Mouse (Mus musculus) liver, embryonic 11.5 days (tissue): ENCODE results near the gene Phb. TPM values are rescaled to one million over a fixed set of nuclear protein-coding genes. Genes with fewer than 3 reads are reported as not detected.

ENCODE experiments used
- ATAC-seq: fragments of 200-750 bp; cut with Nextera tagmentation; replicated peaks from 2 replicates; pipeline ENCODE4 v1.8.0; 2017; ENCODE audit warnings: moderate number of reproducible peaks, mild to moderate bottlenecking, moderate TSS enrichment, moderate library complexity; ENCODE audit not compliant: low FRiP score
- DNase-seq: peaks from one replicate; pipeline ENCODE4 v3.0.0-alpha.2; 2017; ENCODE audit warnings: low spot score
- H3K27ac ChIP-seq: fragments of 300-500 bp; sonication (generic); 2 replicates; pipeline ENCODE4 v1.5.1; 2014; ENCODE audit warnings: mild to moderate bottlenecking, low read depth, low read length, control low read depth
- H3K27me3 ChIP-seq: fragments of 300-500 bp; sonication (generic); replicated peaks from 2 replicates; pipeline ENCODE4 v1.6.1; 2014; ENCODE audit warnings: low read length, mixed read lengths; ENCODE audit not compliant: control insufficient read depth, insufficient read depth
- H3K36me3 ChIP-seq: fragments of 300-500 bp; sonication (generic); 2 replicates; pipeline ENCODE4 v1.6.1; 2014; ENCODE audit warnings: mild to moderate bottlenecking, low read length, moderate library complexity, mixed read lengths; ENCODE audit not compliant: control insufficient read depth, insufficient read depth
- H3K4me1 ChIP-seq: fragments of 300-500 bp; sonication (generic); replicated peaks from 2 replicates; pipeline ENCODE4 v1.6.1; 2014; ENCODE audit warnings: low read length, mixed read lengths; ENCODE audit not compliant: control insufficient read depth, insufficient read depth
- H3K4me2 ChIP-seq: fragments of 300-500 bp; sonication (generic); 2 replicates; pipeline ENCODE4 v1.6.1; 2014; ENCODE audit warnings: mild to moderate bottlenecking, control low read depth, moderate library complexity
- H3K4me3 ChIP-seq: fragments of 300-500 bp; sonication (generic); 2 replicates; pipeline ENCODE4 v1.5.1; 2014; ENCODE audit warnings: low read depth, low read length, control low read depth
- H3K9ac ChIP-seq: fragments of 300-500 bp; sonication (generic); 2 replicates; pipeline ENCODE4 v1.6.1; 2014; ENCODE audit warnings: low read depth, low read length, control low read depth
- H3K9me3 ChIP-seq: fragments of 300-500 bp; sonication (generic); 2 replicates; pipeline ENCODE4 v1.6.1; 2016; ENCODE audit warnings: low read length, inconsistent platforms, mixed read lengths; ENCODE audit not compliant: control insufficient read depth
- WGBS: fragments of 180-500 bp; shearing (Covaris S2); extraction: QIAGEN DNeasy Blood & Tissue Kit; methylation state at CpG from one replicate; pipeline ENCODE4 v1.1.7; 2014; 5-methylcytosine and 5-hydroxymethylcytosine counted together
- polyA plus RNA-seq: library from polyadenylated mRNA; unstranded; fragments of >200 nt; fragmentation: Nextera tagmentation; extraction: Ambion mirVana; gene quantifications from 2 replicates; pipeline ENCODE4 v1.2.1, GENCODE M21; 2014

The Phb gene
- polyA plus RNA-seq, 1 experiment from 2014 or later, result 308 TPM

DNA sequence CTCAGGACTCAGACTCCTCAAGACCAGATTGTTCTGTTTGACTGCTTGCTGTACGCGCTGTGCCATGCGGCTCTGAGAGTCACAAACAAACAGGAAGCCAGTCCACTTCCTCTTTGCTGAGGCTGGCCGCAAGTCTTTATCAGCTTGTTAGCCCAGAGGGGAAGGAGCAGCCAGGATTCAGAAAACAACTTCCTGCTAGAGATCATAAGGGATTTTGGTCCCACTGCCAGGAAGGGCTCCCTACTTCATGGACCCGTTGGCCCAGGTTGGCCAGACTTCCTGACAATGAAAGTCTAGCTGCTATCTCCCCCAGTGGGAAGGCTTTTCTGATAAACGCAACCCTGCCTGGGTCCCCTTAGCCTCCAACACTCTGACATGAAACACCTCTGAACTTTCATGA lies 21.8 kb downstream of the Phb start:
- 21% methylated on average over 6 of the region's 6 CpGs for WGBS
- H3K36me3 ChIP-seq, result no peaks in the 10 kb centered on the region; the same call in 1 of the 2 replicates
- no peaks in the 10 kb centered on the region for H3K9me3 ChIP-seq
- H3K9ac ChIP-seq, result peak overlapping the region; percentile 62
- peak; percentile 51 for ATAC-seq
- DNase-seq, result peak; percentile 50
- H3K27ac ChIP-seq, result peak overlapping the region; percentile 81
- H3K4me1 ChIP-seq, result peaks cover 36% of the 10 kb centered on the region
- no peaks in the 10 kb centered on the region; the same call in 1 of the 2 replicates for H3K27me3 ChIP-seq
- peak overlapping the region; percentile 58 for H3K4me2 ChIP-seq
- peak overlapping the region; percentile 24 for H3K4me3 ChIP-seq

DNA sequence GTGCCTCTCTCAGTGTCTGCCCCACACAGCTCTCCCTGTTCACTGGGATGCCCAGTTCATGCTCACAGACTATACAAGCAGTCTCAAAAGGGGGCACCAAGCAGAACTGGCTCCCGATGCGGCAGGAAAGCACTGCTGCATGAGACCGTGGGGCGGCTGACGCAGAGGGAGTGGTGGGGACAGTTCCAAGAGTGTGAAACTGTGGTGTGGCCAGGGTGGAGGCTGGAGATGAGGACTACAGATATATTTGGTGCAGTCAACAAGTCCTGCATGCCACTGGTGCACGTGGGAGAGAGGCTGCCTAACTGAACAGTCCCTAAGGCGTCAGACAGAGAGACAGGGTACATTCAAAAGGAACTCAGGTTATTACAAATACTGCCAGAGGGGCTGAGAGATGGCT lies 22.2 kb downstream of the Phb start:
- peak; percentile 80 for ATAC-seq
- Histone ChIP-seq H3K4me2 (peak overlapping the region; percentile 58), H3K9me3 (no peaks in the 10 kb centered on the region), H3K9ac (peak overlapping the region; percentile 62), H3K27ac (peak overlapping the region; percentile 81), H3K27me3 (no peaks in the 10 kb centered on the region; the same call in 1 of the 2 replicates), H3K4me3 (peak overlapping the region; percentile 24; the same call in 1 of the 2 replicates), H3K36me3 (no peaks in the 10 kb centered on the region), H3K4me1 (peaks cover 36% of the 10 kb centered on the region)
- WGBS, result 28% methylated on average over 7 of the region's 7 CpGs
- DNase-seq, result peak; percentile 52

DNA sequence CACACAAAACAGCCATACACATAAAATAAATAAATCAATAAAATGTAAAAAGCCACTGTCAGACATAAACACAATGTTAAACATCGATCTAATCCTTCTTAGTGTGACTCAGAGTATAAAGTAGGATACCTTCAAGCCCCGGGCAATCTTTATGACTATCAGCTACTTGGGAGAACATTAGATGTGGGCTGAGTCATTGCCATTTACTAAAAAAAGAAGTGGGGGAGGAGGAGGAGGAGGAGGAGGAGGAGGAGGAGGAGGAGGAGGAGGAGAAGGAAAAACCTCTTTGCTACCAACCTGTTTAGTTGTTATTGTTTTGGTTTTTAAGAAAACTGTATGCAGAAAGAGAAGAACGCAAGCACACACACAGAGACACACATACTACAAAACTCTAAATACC lies 22.8 kb downstream of the Phb start:
- H3K27ac ChIP-seq, result peak overlapping the region; percentile 81

DNA sequence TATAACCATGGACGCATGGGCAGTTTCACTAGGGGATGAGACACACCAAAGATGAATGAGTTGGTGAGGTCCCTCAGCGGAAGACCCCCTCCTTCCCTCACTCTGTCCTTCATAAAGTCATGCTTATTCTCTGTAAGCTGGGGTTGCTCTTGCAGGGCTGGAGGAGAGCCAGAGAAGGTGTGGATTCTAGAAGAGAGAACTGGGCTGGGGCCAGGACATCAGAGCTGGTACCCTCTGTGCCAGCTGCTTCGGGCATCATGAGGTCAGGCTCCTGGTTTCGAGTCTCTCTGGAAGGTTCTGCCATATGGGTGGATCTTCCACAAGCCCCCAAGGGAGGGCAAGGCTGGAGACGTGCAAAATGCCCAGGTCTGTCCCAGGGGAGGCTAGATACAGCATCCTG lies 31.8 kb downstream of the Phb start:
- WGBS, result 82% methylated on average over 5 of the region's 5 CpGs
- no peak for ATAC-seq
- no peak for DNase-seq

More for the DNA sequence above, 22.8 kb downstream of the Phb start:
- no peak for ATAC-seq
- no peaks in the 10 kb centered on the region for H3K9me3 ChIP-seq
- H3K36me3 ChIP-seq, result no peaks in the 10 kb centered on the region
- H3K4me2 ChIP-seq, result peak overlapping the region; percentile 58; the same call in 1 of the 2 replicates
- WGBS, result 66% methylated on average over 3 of the region's 3 CpGs
- H3K4me1 ChIP-seq, result peaks cover 36% of the 10 kb centered on the region
- no peak for DNase-seq
- H3K9ac ChIP-seq, result no peak overlapping the region; the same call in 1 of the 2 replicates
- no peaks in the 10 kb centered on the region; the same call in 1 of the 2 replicates for H3K27me3 ChIP-seq
- H3K4me3 ChIP-seq, result no peak overlapping the region

DNA sequence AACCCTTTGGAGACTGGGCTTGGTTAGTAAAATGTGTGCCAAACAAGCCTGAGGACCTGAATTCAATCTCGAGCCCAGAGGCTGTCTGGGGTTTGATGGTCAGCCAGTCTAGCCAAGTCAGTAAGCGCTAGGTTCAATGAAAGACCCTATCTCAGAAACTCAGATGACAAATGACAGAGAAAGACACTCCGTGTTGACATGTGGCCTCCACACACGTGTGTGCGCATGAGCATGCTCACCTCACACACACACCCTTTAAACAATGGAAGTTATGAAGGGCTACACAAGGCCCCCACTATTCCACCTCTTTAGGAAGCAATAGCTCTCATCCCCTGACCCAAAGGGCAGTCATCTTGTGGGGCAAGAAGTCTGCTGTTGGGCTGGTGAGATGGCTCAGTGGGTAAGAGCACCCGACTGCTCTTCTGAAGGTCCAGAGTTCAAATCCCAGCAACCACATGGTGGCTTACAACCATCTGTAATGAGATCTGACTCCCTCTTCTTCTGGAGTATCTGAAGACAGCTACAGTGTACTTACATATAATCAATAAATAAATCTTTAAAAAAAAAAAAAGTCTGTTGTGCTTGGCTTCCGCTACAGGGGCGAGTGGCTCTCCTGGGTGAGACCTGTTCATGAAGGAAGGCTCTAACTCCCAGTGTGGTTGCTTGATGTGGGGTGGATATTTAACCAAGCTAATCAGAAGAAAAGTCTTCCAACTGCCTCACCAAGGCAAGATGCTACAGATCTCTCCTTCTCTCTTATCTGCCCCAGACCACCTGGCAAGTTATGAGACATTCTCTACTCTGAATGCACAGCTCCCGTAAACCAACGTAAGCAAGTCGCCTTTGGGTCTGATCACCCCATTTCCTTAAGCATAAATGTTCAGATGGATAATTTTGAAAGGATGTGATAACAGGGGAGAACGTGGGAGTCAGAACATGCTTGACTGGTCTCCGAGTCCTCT lies 34.3 kb downstream of the Phb start:
- Histone ChIP-seq H3K4me2 (peak overlapping the region; percentile 29), H3K4me3 (no peak overlapping the region), H3K36me3 (no peaks in the 10 kb centered on the region), H3K27ac (peak overlapping the region; percentile 87), H3K4me1 (peaks cover 7% of the 10 kb centered on the region), H3K27me3 (no peaks in the 10 kb centered on the region), H3K9me3 (no peaks in the 10 kb centered on the region), H3K9ac (no peak overlapping the region; the same call in 1 of the 2 replicates)
- ATAC-seq (peak; percentile 94), DNase-seq (no peak)
- WGBS, result 60% methylated on average over 13 of the region's 13 CpGs

More for the DNA sequence above, 31.8 kb downstream of the Phb start:
- Histone ChIP-seq H3K4me2 (no peak overlapping the region), H3K4me1 (peaks cover 7% of the 10 kb centered on the region), H3K27ac (no peak overlapping the region), H3K4me3 (no peak overlapping the region), H3K9me3 (no peaks in the 10 kb centered on the region), H3K36me3 (no peaks in the 10 kb centered on the region), H3K9ac (no peak overlapping the region), H3K27me3 (no peaks in the 10 kb centered on the region)

DNA sequence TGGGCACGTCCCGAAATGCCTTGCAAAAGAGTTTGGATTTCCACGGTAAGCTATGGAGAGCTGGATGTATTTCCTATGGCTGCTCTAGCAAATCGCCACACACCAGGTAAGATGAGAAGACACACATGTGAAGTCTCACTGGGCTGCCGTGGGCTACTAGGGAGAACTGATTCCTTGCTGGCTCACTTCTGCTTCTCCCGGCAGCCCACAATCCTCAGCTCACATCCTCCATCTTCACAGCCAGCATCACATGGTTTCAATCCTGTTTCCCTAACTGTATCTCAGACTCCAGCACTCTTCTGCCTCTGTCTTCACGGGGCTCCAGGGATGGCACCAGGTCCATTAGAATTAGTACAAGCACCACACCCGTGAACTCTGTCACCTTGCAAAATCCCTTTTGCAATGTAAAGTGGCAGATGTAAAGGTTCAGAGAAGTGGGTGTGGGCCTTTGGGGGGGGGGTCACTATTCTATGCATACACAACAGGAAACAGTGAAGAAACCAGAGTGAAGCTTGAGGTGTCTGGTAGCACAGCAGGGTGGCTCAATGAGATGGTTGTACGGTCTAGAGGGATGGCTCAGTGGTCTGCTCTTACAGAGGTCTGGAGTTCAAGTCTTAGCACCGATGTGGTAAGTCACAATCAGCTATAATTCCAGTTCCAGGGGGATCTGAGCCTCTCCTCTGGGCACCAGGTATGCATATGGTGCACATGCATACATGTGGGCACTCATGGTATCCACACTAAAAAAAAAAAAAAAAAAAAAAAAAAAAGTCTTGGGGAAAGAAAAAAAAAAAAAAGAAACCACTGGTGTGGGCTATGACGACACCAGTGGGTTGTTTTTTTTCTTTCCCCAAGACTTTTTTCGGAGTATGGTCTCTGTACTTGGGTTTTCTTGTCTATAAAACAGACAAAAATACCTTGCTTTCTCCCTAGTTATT lies 37.5 kb downstream of the Phb start:
- no peaks in the 10 kb centered on the region for H3K9me3 ChIP-seq
- H3K9ac ChIP-seq, result no peak overlapping the region
- WGBS, result 80% methylated on average over 12 of the region's 12 CpGs
- no peak overlapping the region for H3K4me3 ChIP-seq
- H3K4me2 ChIP-seq, result no peak overlapping the region
- H3K27me3 ChIP-seq, result no peaks in the 10 kb centered on the region
- H3K27ac ChIP-seq, result no peak overlapping the region
- no peak for ATAC-seq
- DNase-seq, result no peak
- H3K4me1 ChIP-seq, result peaks cover 7% of the 10 kb centered on the region
- no peaks in the 10 kb centered on the region for H3K36me3 ChIP-seq

DNA sequence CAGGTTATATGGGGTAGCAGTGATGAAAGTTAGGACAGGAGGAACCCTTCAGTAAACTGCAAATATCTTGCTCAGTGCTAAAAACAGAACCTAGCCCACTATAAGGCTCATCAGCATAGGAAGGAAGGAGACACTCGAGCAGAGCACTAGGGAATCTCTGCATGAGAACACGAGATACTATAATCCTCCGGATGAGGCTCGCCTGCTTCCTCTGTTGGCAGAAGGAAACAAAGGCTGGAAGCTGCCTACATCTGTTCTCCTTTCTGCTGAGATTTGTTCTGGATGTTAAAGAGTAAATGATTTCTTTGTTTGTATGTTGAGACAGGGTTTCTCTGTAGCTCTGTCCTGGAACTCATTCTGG lies 38.2 kb downstream of the Phb start:
- Histone ChIP-seq H3K4me1 (peaks cover 6% of the 10 kb centered on the region), H3K4me3 (no peak overlapping the region), H3K9me3 (no peaks in the 10 kb centered on the region), H3K9ac (no peak overlapping the region), H3K36me3 (no peaks in the 10 kb centered on the region), H3K27me3 (no peaks in the 10 kb centered on the region), H3K27ac (no peak overlapping the region), H3K4me2 (no peak overlapping the region)
- WGBS, result 61% methylated on average over 4 of the region's 4 CpGs
- DNase-seq (no peak), ATAC-seq (no peak)

DNA sequence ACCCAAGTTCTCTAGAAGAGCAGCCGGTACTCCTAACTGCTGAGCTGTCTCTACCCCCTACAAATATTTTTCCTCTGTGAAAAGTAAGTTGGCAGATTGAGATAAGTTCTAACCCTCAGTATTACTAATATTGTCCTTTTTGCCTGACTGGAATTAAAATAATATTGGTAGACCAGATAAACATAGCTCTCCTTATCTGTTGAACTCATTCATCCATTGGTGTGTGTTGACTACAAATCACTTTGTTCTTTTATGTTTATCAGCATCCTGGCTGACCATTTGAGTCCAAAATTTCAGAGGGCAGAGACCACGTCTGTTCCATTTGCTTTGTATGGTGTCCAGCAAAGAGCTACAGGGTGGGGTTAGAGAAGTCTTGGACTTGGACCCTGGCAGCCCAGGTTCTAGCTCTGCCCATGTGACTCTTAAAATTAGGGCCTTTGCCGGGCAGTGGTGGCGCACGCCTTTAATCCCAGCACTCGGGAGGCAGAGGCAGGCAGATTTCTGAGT lies 42.8 kb downstream of the Phb start:
- Histone ChIP-seq H3K4me3 (no peak overlapping the region), H3K4me2 (no peak overlapping the region), H3K27me3 (no peaks in the 10 kb centered on the region), H3K36me3 (no peaks in the 10 kb centered on the region), H3K4me1 (peaks cover 14% of the 10 kb centered on the region), H3K9me3 (no peaks in the 10 kb centered on the region), H3K27ac (no peak overlapping the region), H3K9ac (no peak overlapping the region)
- DNase-seq (no peak), ATAC-seq (no peak)
- WGBS, result 85% methylated on average over 6 of the region's 6 CpGs
